Mouse (Mus musculus): ENCODE measurements around the gene Olfr157.

Olfr157 gene

GRCm38 (mm10) chr4:43840101-43840500 is at the start of gene Olfr157:
Gene Olfr157, minus strand, starts transcription at chr4:43840201.
- DNase-seq (ENCODE audit: low read depth, low spot score) = no peak

GRCm38 (mm10) chr4:43884196-43884595 is 44.2 kb upstream of the Olfr157 start:
- no peak for DNase-seq (ENCODE audit: low read depth, low spot score)

GRCm38 (mm10) chr4:43879566-43879965 is 39.6 kb upstream of the Olfr157 start:
- no peak for DNase-seq (ENCODE audit: low read depth, low spot score)

- no peak for DNase-seq (ENCODE audit: low read depth, low spot score)
These were observed 38.2 kb upstream of the Olfr157 start for GRCm38 (mm10) chr4:43878121-43878776.

- DNase-seq (ENCODE audit: low read depth, low spot score) = no peak
These were observed 37.2 kb upstream of the Olfr157 start for GRCm38 (mm10) chr4:43877230-43877629.

GRCm38 (mm10) chr4:43875919-43876411 is 36.0 kb upstream of the Olfr157 start:
- DNase-seq (ENCODE audit: low read depth, low spot score) = no peak

GRCm38 (mm10) chr4:43875160-43875918 is 35.3 kb upstream of the Olfr157 start, which contains the start of gene Reck:
Gene Reck, plus strand, starts transcription at chr4:43875530.
- no peak for DNase-seq (ENCODE audit: low read depth, low spot score)

GRCm38 (mm10) chr4:43874501-43874900 is 34.5 kb upstream of the Olfr157 start:
- DNase-seq (ENCODE audit: low read depth, low spot score) = no peak

- DNase-seq (ENCODE audit: low read depth, low spot score) = no peak
These were observed 29.8 kb upstream of the Olfr157 start for GRCm38 (mm10) chr4:43869821-43870220.

GRCm38 (mm10) chr4:43863298-43863697 is 23.3 kb upstream of the Olfr157 start:
- no peak for DNase-seq (ENCODE audit: low read depth, low spot score)

- no peak for DNase-seq (ENCODE audit: low read depth, low spot score)
These were observed 20.9 kb upstream of the Olfr157 start for GRCm38 (mm10) chr4:43860744-43861519.

- DNase-seq (ENCODE audit: low read depth, low spot score) = no peak
These were observed 19.9 kb upstream of the Olfr157 start for GRCm38 (mm10) chr4:43859886-43860285.

GRCm38 (mm10) chr4:43854101-43854500 is 14.1 kb upstream of the Olfr157 start:
- no peak for DNase-seq (ENCODE audit: low read depth, low spot score)

- no peak for DNase-seq (ENCODE audit: low read depth, low spot score)
These were observed 11.3 kb upstream of the Olfr157 start, which contains the start of gene Olfr155 for GRCm38 (mm10) chr4:43851265-43851664. Gene Olfr155, plus strand, starts transcription at chr4:43851565.

GRCm38 (mm10) chr4:43838326-43838725 is 1.7 kb downstream of the Olfr157 start:
- DNase-seq (ENCODE audit: low read depth, low spot score) = no peak

- DNase-seq (ENCODE audit: low read depth, low spot score) = no peak
These were observed 5.3 kb downstream of the Olfr157 start for GRCm38 (mm10) chr4:43834749-43835148.

GRCm38 (mm10) chr4:43833752-43834151 is 6.2 kb downstream of the Olfr157 start:
- no peak for DNase-seq (ENCODE audit: low read depth, low spot score)

GRCm38 (mm10) chr4:43832031-43832430 is 8.0 kb downstream of the Olfr157 start:
- no peak for DNase-seq (ENCODE audit: low read depth, low spot score)

GRCm38 (mm10) chr4:43828806-43829205 is 11.2 kb downstream of the Olfr157 start:
- no peak for DNase-seq (ENCODE audit: low read depth, low spot score)

GRCm38 (mm10) chr4:43823845-43824337 is 16.1 kb downstream of the Olfr157 start, which contains the start of gene Olfr156:
Gene Olfr156, minus strand, starts transcription at chr4:43823895.
- DNase-seq (ENCODE audit: low read depth, low spot score) = no peak

GRCm38 (mm10) chr4:43822896-43823550 is 17.0 kb downstream of the Olfr157 start:
- no peak for DNase-seq (ENCODE audit: low read depth, low spot score)

Measured in brain, embryonic 18.5 days (tissue).